Mouse (Mus musculus) neural tube, embryonic 12.5 days (tissue): Measurements from ENCODE around the gene Abi3. TPM values are rescaled to one million over a fixed set of nuclear protein-coding genes. Genes with fewer than 3 reads are reported as not detected.

Experiments used
- ATAC-seq: fragments of 200-750 bp; cut with Nextera tagmentation; 2 replicates; pipeline ENCODE4 v1.8.0; 2017; ENCODE audit warnings: low read depth, mild to moderate bottlenecking, moderate TSS enrichment, moderate library complexity; ENCODE audit not compliant: low FRiP score
- H3K27ac ChIP-seq: fragments of 300-500 bp; sonication (generic); 2 replicates; pipeline ENCODE4 v1.5.1; 2016
- H3K27me3 ChIP-seq: fragments of 300-500 bp; sonication (generic); replicated peaks from 2 replicates; pipeline ENCODE4 v1.6.1; 2016; ENCODE audit warnings: mild to moderate bottlenecking
- H3K36me3 ChIP-seq: fragments of 300-500 bp; sonication (generic); 2 replicates; pipeline ENCODE4 v1.6.1; 2016; ENCODE audit warnings: mild to moderate bottlenecking
- H3K4me1 ChIP-seq: fragments of 300-500 bp; sonication (generic); 2 replicates; pipeline ENCODE4 v1.6.1; 2016
- H3K4me2 ChIP-seq: fragments of 300-500 bp; sonication (generic); replicated peaks from 2 replicates; pipeline ENCODE4 v1.6.1; 2016; ENCODE audit warnings: mild to moderate bottlenecking
- H3K4me3 ChIP-seq: fragments of 300-500 bp; sonication (generic); 2 replicates; pipeline ENCODE4 v1.5.1; 2016
- H3K9ac ChIP-seq: fragments of 300-500 bp; sonication (generic); 2 replicates; pipeline ENCODE4 v1.6.1; 2016; ENCODE audit warnings: mild to moderate bottlenecking
- H3K9me3 ChIP-seq: fragments of 300-500 bp; sonication (generic); 2 replicates; pipeline ENCODE4 v1.6.1; 2016; ENCODE audit warnings: mild to moderate bottlenecking
- WGBS: fragments of 180-500 bp; shearing (Covaris S2); methylation state at CpG from one replicate; pipeline ENCODE4 v1.1.7; 2016; 5-methylcytosine and 5-hydroxymethylcytosine counted together
- polyA plus RNA-seq: library from polyadenylated mRNA; unstranded; fragments of >200 nt; fragmentation: Nextera tagmentation; extraction: Ambion mirVana; gene quantifications from 2 replicates; pipeline ENCODE4 v1.2.1, GENCODE M21; 2016

Gene Abi3
- polyA plus RNA-seq, 1 experiment from 2014 or later = 4.7 TPM

- ATAC-seq = no peak
- peaks cover 21% of the 10 kb centered on the region for H3K27me3 ChIP-seq
- H3K9me3 ChIP-seq = no peaks in the 10 kb centered on the region
- no peak overlapping the region for H3K9ac ChIP-seq
- H3K27ac ChIP-seq = no peak overlapping the region
- 91% methylated on average over 8 of the region's 8 CpGs for WGBS
- no peak overlapping the region for H3K4me2 ChIP-seq
- H3K4me3 ChIP-seq = no peak overlapping the region
- no peaks in the 10 kb centered on the region for H3K36me3 ChIP-seq
- H3K4me1 ChIP-seq = peaks cover 5% of the 10 kb centered on the region
Observed at GRCm38 (mm10) chr11:95792950-95793509, 49.2 kb downstream of the Abi3 start.

GRCm38 (mm10) chr11:95791787-95792186 is 50.5 kb downstream of the Abi3 start:
- H3K27ac ChIP-seq = no peak overlapping the region
- H3K4me3 ChIP-seq = no peak overlapping the region
- H3K27me3 ChIP-seq = peaks cover 12% of the 10 kb centered on the region
- no peaks in the 10 kb centered on the region for H3K36me3 ChIP-seq
- H3K9me3 ChIP-seq = no peaks in the 10 kb centered on the region
- no peak for ATAC-seq
- 77% methylated on average over 13 of the region's 13 CpGs for WGBS
- H3K9ac ChIP-seq = no peak overlapping the region
- no peak overlapping the region for H3K4me2 ChIP-seq
- peaks cover 5% of the 10 kb centered on the region for H3K4me1 ChIP-seq

GRCm38 (mm10) chr11:95789451-95789891 is 52.8 kb downstream of the Abi3 start:
- H3K4me1 ChIP-seq = no peaks in the 10 kb centered on the region
- H3K27me3 ChIP-seq = no peaks in the 10 kb centered on the region
- no peak for ATAC-seq
- no peak overlapping the region for H3K4me3 ChIP-seq
- H3K9ac ChIP-seq = no peak overlapping the region
- H3K27ac ChIP-seq = no peak overlapping the region
- WGBS = 84% methylated on average over 8 of the region's 8 CpGs
- no peak overlapping the region for H3K4me2 ChIP-seq
- no peaks in the 10 kb centered on the region for H3K9me3 ChIP-seq
- H3K36me3 ChIP-seq = no peaks in the 10 kb centered on the region

- Histone ChIP-seq H3K27ac (no peak overlapping the region), H3K36me3 (no peaks in the 10 kb centered on the region), H3K27me3 (no peaks in the 10 kb centered on the region), H3K4me1 (no peaks in the 10 kb centered on the region), H3K4me3 (no peak overlapping the region), H3K9me3 (no peaks in the 10 kb centered on the region), H3K4me2 (no peak overlapping the region), H3K9ac (no peak overlapping the region)
- WGBS = 90% methylated on average over 6 of the region's 6 CpGs
- ATAC-seq = no peak
Observed at GRCm38 (mm10) chr11:95786511-95786910, 55.8 kb downstream of the Abi3 start.

- no peak overlapping the region for H3K9ac ChIP-seq
- ATAC-seq = no peak
- H3K4me1 ChIP-seq = no peaks in the 10 kb centered on the region
- no peak overlapping the region for H3K4me2 ChIP-seq
- no peak overlapping the region for H3K4me3 ChIP-seq
- no peaks in the 10 kb centered on the region for H3K27me3 ChIP-seq
- no peaks in the 10 kb centered on the region for H3K9me3 ChIP-seq
- 94% methylated on average over 4 of the region's 4 CpGs for WGBS
- no peak overlapping the region for H3K27ac ChIP-seq
- H3K36me3 ChIP-seq = no peaks in the 10 kb centered on the region
Observed at GRCm38 (mm10) chr11:95785675-95786074, 56.6 kb downstream of the Abi3 start.

GRCm38 (mm10) chr11:95783958-95784357 is 58.3 kb downstream of the Abi3 start:
- Histone ChIP-seq H3K9ac (no peak overlapping the region), H3K4me2 (no peak overlapping the region), H3K4me1 (no peaks in the 10 kb centered on the region), H3K4me3 (no peak overlapping the region), H3K27ac (no peak overlapping the region), H3K36me3 (no peaks in the 10 kb centered on the region), H3K9me3 (no peaks in the 10 kb centered on the region), H3K27me3 (no peaks in the 10 kb centered on the region)
- ATAC-seq = no peak
- WGBS = 87% methylated on average over 9 of the region's 9 CpGs

GRCm38 (mm10) chr11:95783457-95783856 is 58.8 kb downstream of the Abi3 start:
- no peaks in the 10 kb centered on the region for H3K36me3 ChIP-seq
- no peak for ATAC-seq
- whole genome bisulfite sequencing = 83% methylated on average over 4 of the region's 4 CpGs
- H3K9ac ChIP-seq = no peak overlapping the region
- H3K4me2 ChIP-seq = no peak overlapping the region
- no peaks in the 10 kb centered on the region for H3K9me3 ChIP-seq
- no peaks in the 10 kb centered on the region for H3K27me3 ChIP-seq
- H3K4me3 ChIP-seq = no peak overlapping the region
- no peaks in the 10 kb centered on the region for H3K4me1 ChIP-seq
- no peak overlapping the region for H3K27ac ChIP-seq

GRCm38 (mm10) chr11:95781557-95781956 is 60.7 kb downstream of the Abi3 start:
- no peak for ATAC-seq
- H3K27ac ChIP-seq = no peak overlapping the region
- WGBS = 83% methylated on average over 11 of the region's 11 CpGs
- H3K36me3 ChIP-seq = no peaks in the 10 kb centered on the region
- H3K9me3 ChIP-seq = no peaks in the 10 kb centered on the region
- no peak overlapping the region for H3K4me2 ChIP-seq
- H3K4me1 ChIP-seq = no peaks in the 10 kb centered on the region
- no peak overlapping the region for H3K9ac ChIP-seq
- H3K4me3 ChIP-seq = no peak overlapping the region
- H3K27me3 ChIP-seq = no peaks in the 10 kb centered on the region

- H3K9me3 ChIP-seq = no peaks in the 10 kb centered on the region
- 92% methylated on average over 8 of the region's 8 CpGs for WGBS
- H3K36me3 ChIP-seq = no peaks in the 10 kb centered on the region
- H3K9ac ChIP-seq = no peak overlapping the region
- H3K27ac ChIP-seq = no peak overlapping the region
- ATAC-seq = no peak
- H3K27me3 ChIP-seq = no peaks in the 10 kb centered on the region
- H3K4me3 ChIP-seq = no peak overlapping the region
- H3K4me2 ChIP-seq = no peak overlapping the region
- H3K4me1 ChIP-seq = no peaks in the 10 kb centered on the region
Observed at GRCm38 (mm10) chr11:95780480-95780879, 61.8 kb downstream of the Abi3 start.

Other genes starting within 250 kb of the Abi3 start
- 197 and 200 TPM in 2 replicates for gene Phb, start 175.5 kb downstream of the Abi3 start, polyA plus RNA-seq
- 26.1 and 29.9 TPM in 2 replicates for gene Zfp652, start 129.8 kb downstream of the Abi3 start, polyA plus RNA-seq
- 1.7 and 2.0 TPM in 2 replicates for gene B130006D01Rik, start 118.9 kb downstream of the Abi3 start, polyA plus RNA-seq
- not detected in 2 replicates for gene Phospho1, start 18.0 kb downstream of the Abi3 start, polyA plus RNA-seq
- gene Gngt2, start 5.3 kb downstream of the Abi3 start, polyA plus RNA-seq = 4.9 and 5.3 TPM in 2 replicates
- gene B4galnt2, start 72.4 kb upstream of the Abi3 start, polyA plus RNA-seq = 0.11 TPM in 1 of 2 replicates, not detected in the other
- 57.1 and 73.7 TPM in 2 replicates for gene Igf2bp1, start 163.5 kb upstream of the Abi3 start, polyA plus RNA-seq
- gene Gip, start 182.1 kb upstream of the Abi3 start, polyA plus RNA-seq = not detected in 2 replicates
- 130 and 134 TPM in 2 replicates for gene Snf8, start 192.4 kb upstream of the Abi3 start, polyA plus RNA-seq
- gene Ube2z, start 222.9 kb upstream of the Abi3 start, polyA plus RNA-seq = 35.1 and 42.2 TPM in 2 replicates
- gene Atp5g1, start 233.2 kb upstream of the Abi3 start, polyA plus RNA-seq = 483 and 502 TPM in 2 replicates